14 mouse cellular contexts compared by ENCODE assay signal in the genomic region with DNA sequence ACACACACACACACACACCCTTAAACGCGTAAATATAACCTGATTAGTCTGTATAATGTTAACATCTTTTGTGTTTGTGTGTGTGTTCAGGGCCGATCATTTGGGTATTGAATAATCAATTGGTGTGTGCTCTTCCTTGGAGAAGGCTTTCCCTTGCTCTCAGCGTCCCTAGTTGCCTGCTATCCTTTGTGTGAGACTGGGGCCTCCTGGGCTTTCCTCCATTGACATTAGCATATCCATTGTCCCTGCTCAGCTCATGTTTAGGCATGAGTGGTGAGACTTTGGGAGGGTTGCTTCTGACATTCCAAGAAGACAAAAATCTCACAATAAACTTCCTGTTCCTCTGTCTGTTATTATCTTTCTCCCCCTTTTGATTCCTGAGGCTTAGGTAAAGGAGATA. TPM values are rescaled to one million over a fixed set of nuclear protein-coding genes. Genes with fewer than 3 reads are reported as not detected.
A peak's percentile ranks its signal among the peaks of the same experiment; 100 is the strongest.
DNase-seq lines count a peak whose midpoint lies in the region; ATAC-seq lines count a peak whose summit lies in the region.
"Had no signal": no experiment of that assay in that cellular context is flagged by ENCODE, and none has a peak within 500 bp of the region (broad histone marks: within the 10 kb centered on the region; RNA-seq: fewer than 3 reads in every experiment).

No protein-coding gene starts in this region.

- H3K27ac ChIP-seq in hindbrain, embryonic 13.5 days, result peak overlapping the region; percentile 55
- no peak overlapping the region for H3K27ac ChIP-seq in midbrain, embryonic 16.5 days (ENCODE audit: low read length)
- no peak overlapping the region for H3K27ac ChIP-seq in kidney, embryonic 15.5 days

- H3K4me2 ChIP-seq in hindbrain, embryonic 13.5 days, result no peak overlapping the region
- H3K4me2 ChIP-seq in midbrain, embryonic 16.5 days (ENCODE audit: low read length), result no peak overlapping the region
- no peak overlapping the region for H3K4me2 ChIP-seq in kidney, embryonic 15.5 days

- peaks cover 16% of the 10 kb centered on the region for H3K4me1 ChIP-seq in hindbrain, embryonic 13.5 days (replicated peaks)
- no peaks in the 10 kb centered on the region; the same call in 1 of the 2 replicates for H3K4me1 ChIP-seq in midbrain, embryonic 16.5 days (ENCODE audit: control insufficient read depth, insufficient read depth, low read length)
- 0 out of 2 replicates have a peak, but pooled peaks cover 4% of the 10 kb centered on the region for H3K4me1 ChIP-seq in kidney, embryonic 15.5 days

- no peaks in the 10 kb centered on the region for H3K9me3 ChIP-seq in hindbrain, embryonic 13.5 days
- no peaks in the 10 kb centered on the region for H3K9me3 ChIP-seq in midbrain, embryonic 16.5 days (replicated peaks; ENCODE audit: control insufficient read depth, low read length, poor library complexity, severe bottlenecking)
- no peaks in the 10 kb centered on the region for H3K9me3 ChIP-seq in kidney, embryonic 15.5 days (replicated peaks)

- no peak overlapping the region for H3K9ac ChIP-seq in hindbrain, embryonic 13.5 days
- H3K9ac ChIP-seq in midbrain, embryonic 16.5 days (ENCODE audit: low read depth, low read length), result no peak overlapping the region
- no peak overlapping the region for H3K9ac ChIP-seq in kidney, embryonic 15.5 days

- H3K36me3 ChIP-seq in hindbrain, embryonic 13.5 days, result no peaks in the 10 kb centered on the region
- H3K36me3 ChIP-seq in midbrain, embryonic 16.5 days (ENCODE audit: control insufficient read depth, insufficient read depth, low read length), result no peaks in the 10 kb centered on the region
- no peaks in the 10 kb centered on the region for H3K36me3 ChIP-seq in kidney, embryonic 15.5 days

- peak; percentile 91 for DNase-seq in R1 (ENCODE audit: low read depth, low spot score)
- DNase-seq in embryo, embryonic 9.5 days (ENCODE audit: extremely low spot score), result peak; percentile 19
- no peak for DNase-seq in kidney, postnatal 10 days
- DNase-seq in frontal cortex, postnatal 25 days (ENCODE audit: low spot score in 2 of 2), result no peak
- DNase-seq: adrenal gland, postnatal 14 days; cerebellum, adult 11 months; kidney, adult 2 months had no signal

- peak; percentile 87 for ATAC-seq in hindbrain, embryonic 13.5 days (ENCODE audit: low FRiP score)
- ATAC-seq in midbrain, embryonic 16.5 days, result peak; percentile 87
- ATAC-seq in kidney, embryonic 15.5 days (replicated peaks; ENCODE audit: low FRiP score), result no peak
- ATAC-seq in monocyte, adult 5-6 weeks (replicated peaks; ENCODE audit: insufficient number of reproducible peaks, low FRiP score, low TSS enrichment, poor library complexity, severe bottlenecking), result no peak
- ATAC-seq: CD4-positive, CD25-positive, alpha-beta regulatory T cell, adult 4 months; lung, postnatal 0 days had no signal

- WGBS in hindbrain, embryonic 13.5 days, result 6% methylated on average over 4 of the region's 4 CpGs
- 10% methylated on average over 4 of the region's 4 CpGs for WGBS in midbrain, embryonic 16.5 days
- 48% methylated on average over 4 of the region's 4 CpGs for WGBS in kidney, embryonic 15.5 days

- no peak overlapping the region for H3K4me3 ChIP-seq in hindbrain, embryonic 13.5 days
- H3K4me3 ChIP-seq in midbrain, embryonic 16.5 days (ENCODE audit: low read depth, low read length), result no peak overlapping the region
- no peak overlapping the region for H3K4me3 ChIP-seq in kidney, embryonic 15.5 days (replicated peaks)
- H3K4me3 ChIP-seq: erythroblast, embryonic 14.5 days had no signal

- H3K27me3 ChIP-seq in hindbrain, embryonic 13.5 days, result peaks cover 15% of the 10 kb centered on the region
- H3K27me3 ChIP-seq in midbrain, embryonic 16.5 days (ENCODE audit: control insufficient read depth, insufficient read depth, low read depth, low read length), result no peaks in the 10 kb centered on the region
- peaks cover 17% of the 10 kb centered on the region for H3K27me3 ChIP-seq in kidney, embryonic 15.5 days

RNA-seq across cellular contexts. Expression of a gene that starts 15.5 kb away (rescaled TPM):
- polyA plus RNA-seq in hindbrain, embryonic 13.5 days (2015; fragmentation: Nextera tagmentation; extraction: Ambion mirVana), result 10.7 and 11.2 TPM in 2 replicates
- polyA plus RNA-seq in midbrain, embryonic 16.5 days (2015; fragmentation: Nextera tagmentation; extraction: Ambion mirVana), result 8.8 and 9.9 TPM in 2 replicates
- 9.1 and 10.2 TPM in 2 replicates for polyA plus RNA-seq in kidney, embryonic 15.5 days (2015; fragmentation: Nextera tagmentation; extraction: Ambion mirVana)
- 11.8 to 19.1 TPM (median 13.2 TPM) in 3 replicates for total RNA-seq in monocyte, adult 5-6 weeks (2017)

Comparison
In these comparisons a context has a peak if more than half of its experiments do, and no peak if none do; other contexts are left out.
1. DNase-seq: peak in R1 (single experiment) and embryo, embryonic 9.5 days (single experiment); none in kidney, postnatal 10 days (single experiment) and frontal cortex, postnatal 25 days (0 of 2).
2. ATAC-seq: peak in hindbrain, embryonic 13.5 days (single experiment) and midbrain, embryonic 16.5 days (single experiment); none in kidney, embryonic 15.5 days (single experiment) and monocyte, adult 5-6 weeks (single experiment).